Mouse (Mus musculus): Measurements from ENCODE around the gene Sestd1.

Gene Sestd1

DNA sequence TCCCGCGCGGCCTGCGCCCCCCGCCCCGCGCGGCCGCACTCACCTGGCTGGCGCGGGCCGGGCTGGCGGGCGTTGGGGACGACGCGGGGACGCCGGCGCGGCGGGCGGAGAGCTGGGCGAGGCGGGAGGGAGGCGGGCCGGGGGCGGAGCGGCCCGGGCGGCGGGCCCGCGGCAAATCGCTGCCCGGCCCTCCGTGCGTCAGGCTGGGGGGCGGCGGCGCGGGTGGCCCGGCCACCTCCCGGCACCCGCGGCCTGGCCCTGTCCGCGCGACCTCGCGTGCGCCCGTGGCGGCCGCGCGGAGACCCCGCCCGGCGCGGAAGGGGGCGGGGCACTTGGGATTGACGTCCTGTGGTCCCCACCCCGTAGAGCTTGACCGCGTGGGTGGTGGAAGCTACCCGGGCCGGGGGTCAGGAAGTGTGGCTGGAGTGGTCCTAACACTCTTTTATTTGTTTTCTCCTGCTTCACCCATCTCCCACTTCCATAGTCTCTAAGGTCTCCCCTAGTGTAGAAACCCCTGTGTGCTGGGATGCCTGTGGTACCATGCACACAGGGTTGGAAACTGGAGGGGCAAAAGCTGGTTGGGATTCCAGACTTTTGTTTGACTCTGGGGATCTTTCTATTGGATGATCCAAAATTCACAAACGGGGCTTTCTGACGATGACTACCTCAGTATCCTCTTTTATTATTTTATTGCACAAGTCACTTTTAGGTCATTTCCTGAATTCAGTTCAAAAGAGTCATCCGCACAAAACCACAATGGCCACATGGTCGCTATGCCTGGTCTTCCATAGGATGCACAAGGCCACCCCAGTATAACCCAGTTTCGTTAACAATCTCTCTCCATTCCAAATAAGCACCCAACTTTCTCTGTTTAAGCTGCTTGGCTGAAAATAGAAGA lies at the start of gene Sestd1:
Gene Sestd1 (minus strand): TSS at position 81 of the 898 bp plus-strand sequence.
- no peak for DNase-seq (ENCODE audit: low read depth in 2 of 2, low spot score in 2 of 2)

DNA sequence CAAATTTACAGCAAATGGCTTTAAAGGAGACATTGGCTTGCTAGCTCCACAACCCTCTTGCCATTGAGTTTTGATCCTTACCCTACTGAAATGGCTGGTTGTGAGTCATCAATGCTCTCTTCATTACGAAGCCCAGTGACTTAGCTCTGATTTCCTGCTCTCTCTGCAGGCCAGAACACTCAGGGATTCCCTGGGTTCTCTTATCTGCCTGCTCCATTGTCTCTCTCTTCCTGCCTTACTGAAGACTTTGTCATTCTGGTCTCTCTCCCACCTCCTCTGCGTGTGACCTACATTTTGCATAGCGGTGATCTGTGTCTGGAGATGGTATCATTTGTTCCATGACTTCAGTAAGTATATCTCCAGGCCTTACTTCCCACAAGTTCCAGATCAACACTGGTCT lies 46.9 kb upstream of the Sestd1 start:
- DNase-seq (ENCODE audit: low read depth in 2 of 2, low spot score in 2 of 2): no peak

DNA sequence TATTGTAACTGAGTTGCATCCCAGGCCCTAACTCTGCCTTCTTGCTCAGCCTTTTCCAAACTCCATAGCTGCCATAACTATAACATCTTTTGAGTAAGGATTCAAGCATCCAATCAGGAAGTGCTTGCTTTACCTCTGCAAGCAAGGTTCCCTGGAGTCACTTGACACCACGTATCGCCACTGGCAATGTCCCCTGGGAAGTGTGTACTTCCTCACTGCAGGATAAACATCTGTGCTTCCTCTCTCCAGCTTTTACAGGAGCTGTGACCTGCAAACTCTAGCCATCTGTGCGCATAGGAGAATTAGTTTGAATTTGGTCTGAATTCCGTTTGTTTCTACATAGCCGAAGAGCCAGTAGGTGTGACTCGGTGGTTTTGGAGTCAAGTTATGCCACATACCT lies 43.3 kb upstream of the Sestd1 start:
- no peak for DNase-seq (ENCODE audit: low read depth in 2 of 2, low spot score in 2 of 2)

DNA sequence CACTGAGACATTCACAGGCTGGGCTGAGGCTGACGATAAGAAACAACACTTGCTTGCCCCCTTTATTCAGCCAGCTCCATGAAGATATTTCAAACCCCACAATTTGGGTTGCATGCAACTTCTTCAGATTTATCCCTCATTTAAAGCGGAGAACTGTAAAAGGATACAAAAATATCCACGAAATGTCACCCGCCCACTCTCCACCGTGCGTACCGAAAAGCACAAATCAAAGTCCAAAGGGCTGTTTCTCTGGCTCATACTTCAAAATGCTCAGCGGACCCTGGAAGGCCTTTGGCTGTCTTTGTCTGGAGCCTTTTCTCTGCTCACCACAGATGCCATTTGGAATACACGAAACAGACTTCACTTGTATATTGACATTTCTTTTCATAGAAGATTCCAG lies 42.8 kb upstream of the Sestd1 start:
- DNase-seq (ENCODE audit: low read depth in 2 of 2, low spot score in 2 of 2): no peak

DNA sequence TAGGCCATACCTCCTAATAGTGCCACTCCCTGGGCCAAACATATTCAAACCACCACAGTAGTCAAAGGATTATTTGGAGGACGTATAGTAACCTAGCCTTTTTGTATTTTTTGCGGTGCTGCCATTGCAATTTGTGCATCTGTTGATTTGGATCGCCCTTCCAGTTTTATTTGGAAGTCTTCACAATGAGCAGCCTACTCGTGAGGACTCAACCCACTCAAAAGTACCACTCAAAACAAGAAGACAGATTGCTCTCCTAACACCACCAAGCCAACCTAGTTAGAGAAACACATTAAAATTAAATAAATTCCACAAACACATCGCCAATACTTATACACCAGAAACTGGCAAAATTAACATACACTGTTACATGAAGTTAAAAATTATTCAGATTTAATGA lies 38.8 kb upstream of the Sestd1 start:
- DNase-seq (ENCODE audit: low read depth in 2 of 2, low spot score in 2 of 2): no peak

DNA sequence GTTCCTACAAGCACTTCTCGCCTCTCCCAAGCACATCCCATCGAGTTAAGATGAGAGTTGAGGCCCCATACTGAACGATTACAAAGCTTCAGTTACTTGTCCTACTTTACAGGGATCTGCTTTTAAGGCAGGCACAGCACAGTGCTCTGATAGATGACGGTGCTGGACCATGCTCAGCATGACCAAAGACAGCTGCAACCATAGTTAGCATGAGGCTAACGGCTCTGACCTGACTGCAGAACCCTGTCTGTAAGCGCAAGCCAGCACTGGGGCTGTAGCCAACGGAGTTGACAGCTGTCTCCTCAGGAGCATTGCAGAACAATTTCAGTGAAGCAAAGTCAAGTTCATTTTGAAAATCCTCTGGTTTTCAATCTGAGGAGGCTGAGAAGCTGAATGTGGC lies 36.6 kb upstream of the Sestd1 start:
- no peak for DNase-seq (ENCODE audit: low read depth in 2 of 2, low spot score in 2 of 2)

DNA sequence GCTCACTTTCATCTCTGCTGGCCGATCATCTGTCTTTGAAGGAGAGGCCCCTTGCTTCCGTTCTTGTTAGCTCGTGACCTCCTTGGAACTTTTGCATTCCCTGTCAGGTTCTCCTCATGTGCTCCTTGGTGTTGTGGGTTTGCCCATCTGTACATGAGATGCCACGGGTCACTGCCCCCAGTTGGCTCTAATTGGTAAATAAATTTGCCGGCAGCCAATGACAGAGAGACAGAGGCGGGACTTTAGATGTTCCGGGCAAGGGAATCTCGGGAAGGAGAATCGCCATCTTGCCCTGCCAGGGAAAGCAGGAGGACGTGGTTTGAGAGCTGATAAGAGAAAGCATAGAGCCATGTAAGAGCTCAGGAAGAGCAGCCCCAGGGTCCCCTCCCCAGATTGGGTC lies 33.5 kb upstream of the Sestd1 start:
- DNase-seq (ENCODE audit: low read depth in 2 of 2, low spot score in 2 of 2): no peak

DNA sequence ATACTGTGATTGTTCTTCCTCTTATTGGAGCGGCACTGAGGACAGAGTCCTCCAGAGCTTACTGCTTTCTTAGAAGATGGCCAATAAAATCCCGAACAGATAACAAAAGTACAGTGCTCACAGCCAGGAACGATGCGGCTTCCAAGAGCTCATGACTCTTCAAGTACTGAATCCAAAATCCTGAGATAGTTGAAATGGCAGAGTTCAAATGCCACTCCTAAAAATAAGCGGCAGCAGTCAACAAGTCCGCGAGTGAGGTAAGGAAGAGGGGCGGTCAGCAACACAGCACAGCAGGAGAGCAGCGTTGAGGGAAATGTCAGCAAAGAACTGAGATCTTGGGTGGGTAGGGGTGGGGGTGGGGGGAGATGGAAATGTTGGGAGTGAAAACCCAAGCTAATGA lies 32.2 kb upstream of the Sestd1 start:
- DNase-seq (ENCODE audit: low read depth in 2 of 2, low spot score in 2 of 2): no peak

DNA sequence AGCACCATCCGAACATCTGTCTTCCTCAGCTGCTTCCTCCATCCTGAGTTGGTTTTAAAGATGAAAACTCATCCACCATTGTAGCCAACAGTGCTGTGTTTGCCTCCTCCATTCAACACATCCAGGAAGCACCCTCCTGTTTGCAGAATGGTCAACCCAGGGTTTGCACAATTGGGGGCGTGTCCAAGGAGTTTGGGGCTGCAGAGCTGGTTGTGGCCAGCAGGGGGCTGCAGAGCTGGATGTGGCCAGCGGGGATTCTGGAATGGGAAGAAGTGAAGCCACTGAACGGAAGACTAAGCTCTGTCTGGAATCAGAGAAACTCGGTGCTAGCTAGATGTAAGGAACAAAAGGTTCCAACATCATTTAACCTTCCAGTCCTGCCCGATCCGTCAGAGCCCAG lies 28.9 kb upstream of the Sestd1 start:
- no peak for DNase-seq (ENCODE audit: low read depth in 2 of 2, low spot score in 2 of 2)

DNA sequence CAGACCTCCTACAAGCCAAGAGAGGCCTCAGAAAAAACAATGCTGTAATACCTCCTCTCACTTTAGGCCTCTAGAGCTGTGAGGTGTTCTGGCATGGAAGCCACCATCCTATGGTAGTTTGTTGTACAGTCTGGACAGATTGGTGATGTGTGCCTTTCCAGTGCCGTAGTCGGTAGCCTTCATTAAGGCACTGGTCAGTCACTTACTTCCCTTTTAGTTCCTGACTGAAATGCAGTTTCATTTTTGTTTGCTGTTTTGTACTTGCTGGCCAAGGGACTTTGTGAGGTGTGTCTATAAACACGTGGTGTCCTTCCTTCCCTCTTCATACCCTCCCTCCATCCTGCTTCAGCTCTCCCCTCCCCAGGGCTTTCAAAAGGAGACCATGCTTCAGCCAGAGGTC lies 24.1 kb upstream of the Sestd1 start:
- no peak for DNase-seq (ENCODE audit: low read depth in 2 of 2, low spot score in 2 of 2)

DNA sequence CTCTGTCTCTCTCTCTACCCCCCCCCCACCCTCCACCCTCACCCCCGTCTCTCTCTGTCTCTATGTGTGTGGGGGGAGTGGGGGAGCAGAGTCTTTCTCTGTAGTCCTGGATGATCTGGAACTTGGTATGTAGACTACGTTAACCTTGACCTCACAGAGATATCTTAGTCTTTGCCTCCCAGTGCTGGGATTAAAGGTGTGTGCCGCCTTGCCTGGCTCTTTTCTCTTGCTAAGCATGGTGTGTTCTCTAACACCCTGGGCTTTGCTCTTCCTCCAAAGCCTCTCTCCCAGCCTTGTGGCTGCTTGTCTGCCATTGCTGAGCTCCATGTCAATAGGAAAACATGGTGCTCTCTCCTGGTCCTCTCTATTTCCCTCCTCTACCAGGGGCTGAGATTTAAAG lies 23.3 kb upstream of the Sestd1 start:
- DNase-seq (ENCODE audit: low read depth in 2 of 2, low spot score in 2 of 2): no peak

DNA sequence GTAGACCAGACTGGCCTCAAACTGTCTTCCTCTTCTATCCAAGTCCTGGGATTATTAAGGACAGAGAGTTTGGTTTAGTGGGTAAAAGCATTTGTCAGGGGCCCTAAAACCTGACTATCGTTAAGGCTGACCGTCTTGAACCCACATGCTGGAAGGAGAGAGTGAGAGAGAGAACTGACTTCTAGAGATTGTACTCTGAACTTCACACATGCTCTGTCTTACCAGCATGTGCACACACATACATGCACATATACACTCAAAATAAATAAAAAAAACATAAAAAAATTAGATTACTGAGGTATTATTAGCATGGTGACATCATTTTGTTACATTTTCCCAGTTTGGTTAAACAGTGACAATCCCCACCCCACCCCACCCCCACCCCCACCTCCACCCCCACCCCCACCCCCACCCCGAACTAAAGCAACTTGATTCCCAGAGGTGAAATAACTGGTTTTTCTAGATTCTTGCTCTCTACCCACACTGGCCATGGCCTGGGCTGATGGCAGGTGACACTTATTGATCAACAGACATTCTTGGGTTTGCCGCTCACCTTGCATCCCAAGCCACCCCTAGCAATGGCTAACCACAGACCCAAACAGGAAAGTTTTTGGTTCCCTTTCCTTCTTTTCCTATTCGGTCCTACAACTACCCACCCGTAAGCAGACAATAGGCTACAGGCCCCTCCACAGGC lies 22.4 kb upstream of the Sestd1 start:
- no peak for DNase-seq (ENCODE audit: low read depth in 2 of 2, low spot score in 2 of 2)

DNA sequence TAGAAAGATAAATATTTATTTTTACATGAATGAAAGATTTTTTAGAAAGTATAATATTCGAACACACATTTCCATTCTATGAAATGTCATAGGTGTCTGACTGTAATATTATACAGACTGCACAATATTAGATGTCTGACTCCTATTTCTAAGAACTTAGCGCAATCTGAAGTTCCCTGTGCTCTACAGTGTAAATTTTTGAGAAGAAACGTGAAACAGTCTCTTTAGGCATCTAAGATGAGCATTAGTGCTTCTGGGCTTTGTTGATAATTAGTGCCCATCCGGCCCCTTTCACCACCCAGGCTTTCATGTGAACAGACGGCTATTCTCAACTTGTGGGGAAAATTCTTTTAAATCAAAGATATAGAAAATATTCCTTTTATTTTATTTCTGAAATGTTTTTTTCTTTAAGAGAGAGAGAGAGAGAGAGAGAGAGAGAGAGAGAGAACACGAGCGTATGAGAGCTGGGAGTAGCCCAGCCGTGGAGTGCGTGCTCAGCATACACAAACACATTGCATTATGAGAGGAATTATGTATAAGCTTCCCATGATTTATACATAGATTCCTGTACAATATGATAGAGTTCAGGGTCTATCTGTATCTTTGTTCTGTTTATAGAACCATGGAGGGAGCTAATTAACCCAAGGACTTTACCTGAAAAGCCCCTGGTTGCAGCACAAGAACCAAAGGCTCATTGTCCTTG lies 21.4 kb upstream of the Sestd1 start:
- DNase-seq (ENCODE audit: low read depth in 2 of 2, low spot score in 2 of 2): no peak

DNA sequence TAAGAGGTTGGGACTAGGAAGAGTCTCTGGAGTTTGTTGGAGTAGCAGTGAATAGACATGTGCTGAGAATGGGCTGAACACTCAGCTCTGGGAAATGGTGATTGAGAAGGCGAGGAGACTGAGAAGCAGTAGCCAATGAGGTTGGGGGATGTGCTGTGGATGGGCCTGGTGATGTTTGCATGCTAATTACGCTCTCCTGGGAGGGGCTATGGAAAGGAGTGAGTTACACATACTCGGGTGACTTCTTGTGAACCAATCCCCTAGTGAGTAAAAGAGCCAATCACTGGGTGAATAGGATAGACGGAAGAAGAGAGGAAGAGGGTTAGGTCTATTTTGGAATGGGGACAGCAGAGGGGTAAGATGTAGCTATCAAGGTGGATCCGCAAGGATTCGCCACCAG lies 9.3 kb upstream of the Sestd1 start:
- DNase-seq (ENCODE audit: low read depth in 2 of 2, low spot score in 2 of 2): no peak

DNA sequence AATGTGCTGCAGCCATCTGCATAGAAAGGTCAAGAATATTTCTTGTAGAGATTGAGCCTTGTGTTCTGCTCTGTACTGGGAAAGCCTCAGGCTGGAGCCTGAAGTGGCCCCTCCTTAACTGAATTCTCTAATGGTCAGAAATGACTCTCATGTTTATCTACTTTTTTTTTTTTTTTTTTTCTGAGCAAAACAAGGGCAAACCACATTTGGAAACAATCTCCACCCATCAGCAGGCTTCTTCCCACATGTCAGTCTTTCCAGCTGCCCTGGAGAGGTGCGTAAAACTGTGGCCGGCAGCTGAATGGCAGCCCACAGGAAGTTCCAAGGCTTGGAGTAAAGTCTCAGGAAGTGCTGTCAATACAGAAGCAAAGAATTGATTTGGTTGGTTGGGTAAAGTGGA lies 6.4 kb upstream of the Sestd1 start:
- no peak for DNase-seq (ENCODE audit: low read depth in 2 of 2, low spot score in 2 of 2)

DNA sequence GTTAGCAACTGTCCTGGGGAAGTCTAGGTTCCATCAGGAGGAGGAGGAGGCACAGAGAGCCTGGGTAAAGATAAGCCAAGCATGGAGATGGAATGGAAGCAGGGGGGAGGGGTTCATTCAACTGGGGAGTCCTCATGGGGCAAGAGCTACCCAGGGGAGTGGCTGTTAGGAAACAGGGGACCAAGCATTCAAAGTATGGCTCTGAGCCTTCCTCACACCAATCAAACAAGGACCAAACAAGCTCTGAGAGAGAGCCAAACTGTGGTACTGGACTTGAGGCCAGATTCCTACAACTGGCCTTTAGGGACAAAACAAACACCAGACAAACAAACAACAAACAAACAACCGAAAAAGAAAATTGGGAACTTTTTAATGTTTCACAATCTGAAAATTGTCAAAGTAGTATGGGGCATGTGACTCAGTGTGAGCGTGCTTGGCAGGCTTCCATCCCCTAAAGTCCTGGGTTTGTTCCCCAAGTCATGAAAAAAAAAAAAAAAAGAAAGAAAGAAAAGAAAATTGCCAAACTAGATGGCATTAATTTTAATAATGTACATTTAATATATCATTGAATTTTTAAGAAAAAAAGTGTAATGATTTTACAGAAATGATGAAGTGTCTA lies 4.0 kb upstream of the Sestd1 start:
- DNase-seq (ENCODE audit: low read depth in 2 of 2, low spot score in 2 of 2): no peak

DNA sequence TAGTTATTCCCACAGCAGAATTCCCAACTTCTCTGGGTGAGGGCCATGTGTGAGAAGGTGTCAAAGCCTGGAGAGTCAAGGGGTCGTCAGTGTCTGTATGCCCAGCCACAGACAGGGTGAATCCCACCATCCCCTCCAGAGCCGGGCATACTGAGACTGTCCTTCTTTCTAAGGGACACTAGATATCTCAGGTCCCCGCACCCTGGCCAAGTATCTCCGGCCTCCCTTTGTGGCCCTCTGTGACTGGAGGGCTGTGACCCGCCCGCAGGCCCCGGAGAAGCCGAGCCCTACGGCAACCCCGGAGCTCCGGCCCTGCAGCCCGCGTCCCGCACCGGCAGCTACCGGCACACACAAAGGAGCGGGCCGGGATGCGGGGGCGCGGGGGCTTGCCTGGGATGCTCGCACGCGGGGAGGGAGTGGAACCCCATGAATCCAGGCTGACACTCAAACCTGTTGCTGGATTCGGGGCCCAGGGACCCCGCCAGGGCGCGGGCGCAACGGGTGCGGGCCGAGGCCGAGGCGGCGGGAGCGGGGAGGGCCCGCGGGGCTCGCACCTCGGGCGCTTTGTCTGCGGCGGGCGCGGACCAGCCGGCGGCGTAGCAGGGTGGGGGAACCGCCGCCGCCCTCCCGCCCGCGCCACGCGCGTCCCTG lies 406 bp downstream of the Sestd1 start:
- DNase-seq (ENCODE audit: low read depth in 2 of 2, low spot score in 2 of 2): no peak

DNA sequence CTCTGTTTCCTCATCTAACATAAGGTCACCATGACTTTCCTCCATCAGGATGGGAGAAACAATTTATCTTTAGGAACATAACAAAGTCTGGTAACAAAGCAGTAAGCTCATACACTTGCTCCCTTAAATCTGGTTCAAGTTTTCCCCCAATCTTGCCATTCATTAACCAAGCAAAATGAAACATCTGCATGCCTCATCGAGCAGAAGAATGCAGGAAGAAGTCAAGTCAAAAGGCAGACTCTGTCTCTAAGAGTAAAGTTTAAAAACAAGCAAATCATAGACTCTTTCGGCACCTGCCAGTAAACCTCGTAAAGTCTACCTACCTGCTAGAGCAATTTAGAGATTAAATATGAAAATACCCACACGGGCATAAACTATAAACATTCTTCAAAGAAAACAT lies 3.1 kb downstream of the Sestd1 start:
- DNase-seq (ENCODE audit: low read depth in 2 of 2, low spot score in 2 of 2): no peak

DNA sequence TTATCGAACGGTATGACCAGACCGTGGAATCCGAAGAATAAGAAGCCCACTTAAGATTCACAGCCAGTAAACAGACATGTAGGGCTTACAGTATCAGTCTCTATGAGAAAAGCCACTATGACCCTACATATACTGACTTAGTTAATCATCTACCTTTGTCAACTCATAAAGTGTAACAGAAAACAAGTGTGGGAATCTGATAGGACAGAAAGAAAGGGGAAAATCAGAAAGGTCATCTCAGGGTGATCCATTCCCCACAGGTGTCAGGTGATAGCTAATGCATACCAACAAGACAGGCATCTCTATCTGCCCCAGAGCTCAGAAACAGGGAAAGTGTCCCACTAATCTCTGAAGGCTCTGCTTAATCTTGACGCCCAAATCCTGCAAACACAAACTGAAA lies 4.5 kb downstream of the Sestd1 start:
- DNase-seq (ENCODE audit: low read depth in 2 of 2, low spot score in 2 of 2): no peak

DNA sequence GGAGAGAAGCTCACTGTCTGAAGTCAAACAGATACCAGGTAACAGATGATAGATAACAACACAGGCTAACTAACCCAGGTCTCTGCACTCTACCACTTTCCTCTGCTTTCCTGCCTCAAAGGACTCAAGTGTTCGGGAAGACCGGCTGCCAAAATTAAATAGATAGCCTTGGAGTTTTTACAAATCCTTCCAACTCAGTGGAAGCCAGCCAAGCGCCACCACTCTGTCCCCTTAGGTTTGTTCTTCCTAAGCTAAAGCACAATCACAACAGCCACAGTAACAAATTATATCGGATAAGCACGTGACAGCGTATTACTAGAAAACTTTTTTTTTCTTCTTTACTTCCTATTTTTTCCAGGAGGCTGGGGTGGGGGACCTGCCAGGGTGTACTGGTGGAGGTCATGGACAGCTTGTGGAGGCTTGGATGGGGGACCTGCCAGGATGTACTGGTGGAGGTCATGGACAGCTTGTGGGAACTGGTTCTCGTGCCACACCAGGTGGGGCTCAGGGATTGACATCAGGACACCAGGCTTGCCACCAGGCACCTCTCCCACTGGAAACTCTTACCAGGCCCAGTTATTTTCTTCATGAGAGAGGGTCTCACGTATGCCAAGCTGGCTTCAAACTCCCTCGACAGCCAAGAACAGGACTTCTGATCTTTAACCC lies 5.3 kb downstream of the Sestd1 start:
- no peak for DNase-seq (ENCODE audit: low read depth in 2 of 2, low spot score in 2 of 2)

DNA sequence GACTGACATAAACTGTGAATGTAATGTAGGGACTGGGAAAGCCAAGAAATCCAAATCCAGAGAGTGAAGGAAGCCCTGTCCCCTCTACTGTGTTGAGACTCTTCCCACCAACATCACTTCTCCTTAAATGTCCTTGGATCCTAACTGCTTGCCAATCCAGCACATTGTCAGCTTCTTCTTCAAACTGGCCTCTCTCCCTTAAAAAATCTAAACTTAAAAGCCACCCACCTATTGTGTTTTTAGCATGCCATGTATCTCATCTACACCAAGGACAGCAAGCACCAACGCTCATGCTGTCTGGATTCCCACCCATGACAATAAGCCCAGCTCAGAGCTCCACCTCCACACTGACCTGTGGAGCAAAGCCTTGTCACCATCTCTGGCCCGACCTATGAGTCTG lies 7.4 kb downstream of the Sestd1 start:
- no peak for DNase-seq (ENCODE audit: low read depth in 2 of 2, low spot score in 2 of 2)
